Mouse (Mus musculus) layer of hippocampus, postnatal 36 days (tissue): ENCODE results near the gene Cox20. TPM values are rescaled to one million over a fixed set of nuclear protein-coding genes. Genes with fewer than 3 reads are reported as not detected.

Source experiments
- DNase-seq, 2 experiments: peaks; one replicate each; pipeline ENCODE4 v3.0.0; 2022
- microRNA-seq, 2 experiments: library from miRNA; unstranded; fragments of <30 nt; microRNA quantifications; one replicate each; pipeline ENCODE4 v1.2.0; 2021
- total RNA-seq, 2 experiments: library from RNA; stranded (reverse); gene quantifications; 2 replicates each; pipeline ENCODE4 v1.2.3; 2021

The Cox20 gene
- total RNA-seq, 2 experiments from 2014 or later, result 42.9 to 44.0 TPM

DNA sequence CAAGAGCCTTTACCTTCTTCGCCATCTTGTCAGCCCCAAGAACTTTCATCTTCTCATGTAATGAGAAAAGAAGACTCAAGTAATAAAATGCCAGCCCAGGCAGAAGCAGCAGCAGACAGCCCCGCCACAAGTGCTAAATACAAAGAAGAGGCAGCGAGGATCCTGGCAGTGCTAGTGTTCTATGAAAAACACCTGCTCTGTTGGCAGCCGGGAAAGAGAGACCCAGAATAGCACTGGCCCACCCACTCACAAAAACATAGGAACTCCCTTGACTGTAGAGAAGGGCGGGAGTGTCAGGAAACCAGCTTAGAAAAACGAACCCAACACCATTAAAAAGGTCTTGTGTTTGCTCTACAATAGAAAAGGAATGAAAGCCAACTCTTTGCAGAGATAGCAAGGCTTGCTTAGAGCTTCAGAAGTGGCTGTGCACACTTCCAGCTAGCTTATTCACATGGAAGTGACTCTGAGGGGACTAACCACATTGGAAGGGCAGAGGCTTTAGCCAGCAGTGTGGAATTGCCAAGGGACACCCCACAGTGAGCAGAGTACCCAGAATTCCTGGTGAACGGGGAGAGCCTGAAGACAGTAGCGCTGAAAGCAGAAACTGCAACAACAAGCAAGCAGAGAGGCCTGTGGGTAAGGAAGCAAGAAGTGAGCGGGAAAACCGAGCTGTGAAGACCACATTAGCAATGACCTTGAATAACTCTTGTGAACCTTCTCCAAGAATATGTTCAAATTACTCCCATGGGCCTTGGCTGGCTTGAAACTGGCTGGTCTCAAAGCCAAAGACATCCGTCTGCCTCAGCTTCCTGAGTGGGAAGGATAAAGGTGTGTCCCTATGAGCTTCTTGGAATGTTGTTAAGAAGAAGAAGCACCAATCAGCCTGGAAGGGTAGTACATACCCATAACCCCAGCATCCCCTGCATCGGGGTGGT lies 39.1 kb downstream of the Cox20 start:
- peak; percentile 48 to 57 for DNase-seq

DNA sequence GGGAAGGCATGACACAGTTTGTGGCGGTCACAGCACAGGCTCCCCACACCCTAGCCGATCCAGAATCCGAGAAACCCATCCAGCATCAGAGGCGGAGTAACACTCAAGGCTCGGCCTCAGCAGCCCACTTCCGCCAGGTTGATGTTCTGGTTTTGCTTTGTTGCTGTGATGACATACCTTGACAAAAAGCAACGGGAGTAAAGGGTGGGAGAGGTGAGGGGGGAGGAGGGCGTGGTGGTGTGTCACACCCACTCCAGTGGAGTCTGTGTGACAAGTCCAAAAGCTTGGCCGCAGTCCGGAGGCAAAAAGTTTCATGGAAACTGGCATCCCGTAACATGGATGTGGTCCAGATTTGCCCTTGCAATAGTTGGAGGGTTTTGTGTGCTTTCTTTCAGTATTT lies 41.3 kb downstream of the Cox20 start:
- no peak for DNase-seq

DNA sequence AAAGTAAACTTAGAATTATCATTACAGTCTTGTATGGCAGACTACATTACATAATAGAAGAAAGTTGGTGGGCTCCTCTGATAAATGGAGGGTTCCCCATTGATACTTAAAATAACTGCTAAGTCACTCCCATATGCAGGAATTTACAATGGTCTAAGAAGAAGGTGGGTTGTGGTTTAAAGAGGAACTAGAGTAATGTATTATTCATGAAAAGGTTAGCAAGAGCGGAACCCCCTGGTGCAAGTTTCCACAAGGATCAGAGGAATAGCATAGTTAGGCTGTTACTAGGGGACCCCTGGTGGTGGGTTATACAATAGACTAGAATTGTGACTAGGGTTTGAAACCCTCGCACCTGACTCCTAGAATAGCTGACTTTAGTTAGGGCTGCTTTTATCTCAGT lies 41.8 kb downstream of the Cox20 start:
- no peak for DNase-seq

DNA sequence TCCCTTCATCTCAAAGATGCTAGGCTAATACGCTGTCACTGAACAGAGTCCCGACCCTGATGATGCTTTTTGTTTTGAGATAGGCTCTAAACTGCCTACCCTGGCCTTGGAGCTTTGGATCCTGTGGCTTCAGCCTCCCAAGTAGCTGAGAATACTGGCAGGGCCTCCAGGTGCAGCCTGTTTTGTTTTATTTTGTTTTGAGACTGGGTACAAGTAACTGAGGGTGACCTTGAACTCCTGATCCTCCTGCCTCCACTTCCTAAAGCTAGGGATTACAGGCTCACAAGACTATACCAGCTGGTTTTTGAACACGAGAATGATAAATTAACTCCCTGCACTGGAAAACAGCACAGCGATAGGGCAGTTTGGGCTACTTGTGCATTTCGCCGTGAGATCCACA lies 46.2 kb downstream of the Cox20 start:
- no peak for DNase-seq

DNA sequence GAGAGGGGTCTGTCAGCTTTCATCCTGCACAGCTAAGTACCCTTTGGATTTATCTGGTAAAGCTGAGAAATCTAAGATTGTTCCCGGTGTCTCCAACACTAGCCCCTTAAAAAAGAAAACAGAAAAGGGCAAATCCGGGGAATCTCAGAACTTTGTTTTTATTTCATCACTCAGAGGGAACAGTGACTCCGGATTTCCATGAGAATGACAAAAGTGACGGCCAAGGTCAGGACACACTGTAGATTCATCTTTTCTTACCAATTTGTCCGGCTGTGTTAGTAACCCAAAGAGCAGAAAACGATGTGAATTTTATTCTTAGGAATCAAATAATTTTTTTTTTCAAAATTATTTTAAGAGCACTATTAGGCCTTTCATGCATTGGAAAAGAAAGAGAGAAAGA lies 49.2 kb downstream of the Cox20 start:
- no peak for DNase-seq

DNA sequence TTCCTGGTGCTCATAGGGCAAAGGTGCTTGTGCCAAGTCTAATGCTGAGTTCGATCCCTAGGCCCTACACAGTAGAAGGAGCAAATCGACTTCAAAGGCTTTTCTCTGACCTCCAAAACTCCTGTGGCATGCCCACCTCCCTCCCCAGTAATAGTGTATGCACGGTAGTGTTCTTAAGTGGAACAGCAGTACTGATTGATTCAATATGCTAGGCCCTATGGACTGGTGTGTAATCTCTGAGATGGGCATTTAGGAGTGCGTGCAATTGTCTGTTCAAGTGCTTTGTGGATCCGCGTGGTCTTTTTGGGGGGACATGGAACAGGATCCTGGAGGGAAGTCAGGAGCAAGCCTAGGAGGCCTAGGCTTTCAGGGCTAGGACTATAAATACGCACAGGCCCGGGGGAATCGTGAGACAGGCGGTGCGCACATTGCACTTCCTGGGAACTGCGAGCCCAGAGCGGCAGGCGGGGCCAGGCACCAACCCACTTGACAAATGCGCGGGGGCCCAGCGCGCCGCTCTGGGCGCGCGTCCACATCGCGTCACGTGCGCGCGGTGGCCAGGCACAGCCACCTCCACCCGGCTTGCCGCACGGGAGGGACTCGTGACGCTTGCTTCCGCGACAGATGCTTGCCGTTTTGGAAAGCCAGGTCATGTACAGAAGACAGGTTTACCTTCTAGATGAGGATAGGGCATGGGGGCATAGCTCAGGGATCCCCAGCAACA lies 49.8 kb downstream of the Cox20 start:
- peak; percentile 93 to 94 for DNase-seq

DNA sequence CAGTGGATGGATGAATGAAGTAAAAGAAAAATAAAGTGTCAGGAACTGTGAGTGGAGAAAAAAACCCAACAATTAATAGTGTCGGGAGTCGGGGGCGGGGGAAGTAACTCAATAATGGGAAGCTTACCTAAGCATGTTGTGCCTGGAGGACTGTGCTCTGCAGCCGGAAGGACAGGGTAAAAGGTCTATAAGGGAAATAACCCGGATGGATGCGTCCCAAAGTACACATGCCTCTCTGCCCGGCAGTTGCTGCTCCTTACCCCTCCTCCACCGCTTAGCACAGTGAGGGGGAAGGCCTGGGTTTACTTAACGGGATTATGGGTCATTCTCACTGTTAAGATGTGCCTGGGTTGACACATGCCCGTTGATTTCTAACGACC lies 50.3 kb downstream of the Cox20 start:
- peak in 1 of 2 experiments; percentile 19 for DNase-seq

Small RNA genes within 50 kb of the gene (microRNA-seq; reads per million reads assigned to microRNA genes)
- 0 reads per million in 2 experiments for gene Gm27458

Other genes with a start within 250 kb of the Cox20 start
- gene Desi2, start 131.7 kb upstream of the Cox20 start, total RNA-seq, result 10 to 100 TPM; 20.1 to 20.5 TPM
- 100 to 1,000 TPM; 397 to 425 TPM for gene Hnrnpu, start 18.7 kb downstream of the Cox20 start, total RNA-seq
- 10 to 100 TPM in 1 of 2 experiments, 1 to 10 TPM in 1; 8.7 to 10.2 TPM for gene Efcab2, start 87.0 kb downstream of the Cox20 start, total RNA-seq
- gene Kif26b, start 210.0 kb downstream of the Cox20 start, total RNA-seq, result 10 to 100 TPM; 22.6 to 27.1 TPM